ENCODE assay signal across 8 mouse cellular contexts in genomic region chr13:67844119-67844852, GRCm38 (mm10). TPM values are rescaled to one million over a fixed set of nuclear protein-coding genes. Genes with fewer than 3 reads are reported as not detected.
A peak's percentile ranks its signal among the peaks of the same experiment; 100 is the strongest.
DNase-seq lines count a peak whose midpoint lies in the region; ATAC-seq lines count a peak whose summit lies in the region.

No protein-coding gene starts in this region.

- peak overlapping the region; percentile 33 for H3K4me3 ChIP-seq in intestine, embryonic 14.5 days (ENCODE audit: low read depth, low read length)
- peak overlapping the region; percentile 89 for H3K4me3 ChIP-seq in megakaryocyte, embryonic 14.5 days (replicated peaks)

- no peak overlapping the region for H3K27ac ChIP-seq in intestine, embryonic 14.5 days (ENCODE audit: low read depth)

- peak overlapping the region; percentile 44 for H3K9ac ChIP-seq in intestine, embryonic 14.5 days (ENCODE audit: low read length)

- H3K9me3 ChIP-seq in intestine, embryonic 14.5 days (ENCODE audit: control insufficient read depth, low read length) = no peaks in the 10 kb centered on the region
- H3K9me3 ChIP-seq in megakaryocyte, embryonic 14.5 days = no peaks in the 10 kb centered on the region

- peak; percentile 78 for ATAC-seq in intestine, embryonic 14.5 days (replicated peaks; ENCODE audit: low FRiP score, low TSS enrichment, low read depth)

- H3K36me3 ChIP-seq in intestine, embryonic 14.5 days (ENCODE audit: control insufficient read depth, insufficient read depth, low read length) = no peaks in the 10 kb centered on the region
- H3K36me3 ChIP-seq in megakaryocyte, embryonic 14.5 days (replicated peaks; ENCODE audit: low read length) = no peaks in the 10 kb centered on the region

- no peaks in the 10 kb centered on the region for H3K4me1 ChIP-seq in intestine, embryonic 14.5 days (replicated peaks; ENCODE audit: control insufficient read depth, insufficient read depth, low read length)
- H3K4me1 ChIP-seq in megakaryocyte, embryonic 14.5 days = peaks cover 11% of the 10 kb centered on the region

- H3K27me3 ChIP-seq in intestine, embryonic 14.5 days (replicated peaks; ENCODE audit: control insufficient read depth, insufficient read depth, low read length) = no peaks in the 10 kb centered on the region
- no peaks in the 10 kb centered on the region for H3K27me3 ChIP-seq in megakaryocyte, embryonic 14.5 days (replicated peaks)

- peak; percentile 11 to 28 for DNase-seq in urinary bladder, postnatal 36 days (ENCODE audit: low spot score in 2 of 2)
- DNase-seq in urinary bladder, postnatal 10 days (ENCODE audit: low spot score) = no peak
- DNase-seq in cerebellum, postnatal 25 days = peak; percentile 57 to 74
- peak; percentile 41 for DNase-seq in gastrocnemius, postnatal 10 days
- DNase-seq in intestine, embryonic 14.5 days (ENCODE audit: low spot score) = peak; percentile 83
- DNase-seq in left cerebral cortex, adult 8-10 months (ENCODE audit: low spot score in 2 of 2) = peak; percentile 15 to 40
- peak; percentile 59 to 64 for DNase-seq in right cerebral cortex, adult 2 months (ENCODE audit: low spot score in 2 of 2)

- under 1% methylated on average over 15 of the region's 19 CpGs for WGBS in intestine, embryonic 14.5 days

- peak overlapping the region; percentile 51 for H3K4me2 ChIP-seq in intestine, embryonic 14.5 days (ENCODE audit: low read length)

RNA-seq across cellular contexts. Expression of gene Gm10037, which starts 13.4 kb away (rescaled TPM):
- not detected for total RNA-seq in gastrocnemius, postnatal 10 days (2021)
- polyA plus RNA-seq in intestine, embryonic 14.5 days (2014; fragmentation: Nextera tagmentation; extraction: Ambion mirVana) = 3.7 TPM in 2 replicates
- 10 to 100 TPM in 1 of 4 experiments, 1 to 10 TPM in 3; 7.7 to 10.7 (median 9.4) TPM for total RNA-seq in left cerebral cortex, adult 8-10 months (2022)
- not detected in 2 replicates for polyA plus RNA-seq in megakaryocyte, embryonic 14.5 days (2012; ENCODE audit: insufficient read depth, low replicate concordance)

RNA-seq across cellular contexts. Expression of gene BC048507, which starts 18.8 kb away (rescaled TPM):
- not detected for total RNA-seq in gastrocnemius, postnatal 10 days (2021)
- polyA plus RNA-seq in intestine, embryonic 14.5 days (2014; fragmentation: Nextera tagmentation; extraction: Ambion mirVana) = not detected in 2 replicates
- total RNA-seq in left cerebral cortex, adult 8-10 months (2022) = not detected
- polyA plus RNA-seq in megakaryocyte, embryonic 14.5 days (2012; ENCODE audit: insufficient read depth, low replicate concordance) = not detected in 2 replicates

RNA-seq across cellular contexts. Expression of gene Zfp273, which starts 30.7 kb away (rescaled TPM):
- total RNA-seq in gastrocnemius, postnatal 10 days (2021) = 1 to 10 TPM; 1.3 to 2.5 TPM
- 7.0 and 7.4 TPM in 2 replicates for polyA plus RNA-seq in intestine, embryonic 14.5 days (2014; fragmentation: Nextera tagmentation; extraction: Ambion mirVana)
- 10 to 100 TPM in 1 of 4 experiments, 1 to 10 TPM in 3; 5.7 to 10.3 (median 7.9) TPM for total RNA-seq in left cerebral cortex, adult 8-10 months (2022)
- not detected in 2 replicates for polyA plus RNA-seq in megakaryocyte, embryonic 14.5 days (2012; ENCODE audit: insufficient read depth, low replicate concordance)

Comparison
In these comparisons a context has a peak if more than half of its experiments do, and no peak if none do; other contexts are left out.
1. RNA of gene Gm10037, which starts 13.4 kb away (total RNA-seq): 7.7 to 10.7 TPM in left cerebral cortex, adult 8-10 months; not detected in gastrocnemius, postnatal 10 days; every median in the first group is over 4 times any median in the second.